Mouse (Mus musculus) mammary gland, adult 2 months (tissue): ENCODE measurements around the gene Gm21973. TPM values are rescaled to one million over a fixed set of nuclear protein-coding genes. Genes with fewer than 3 reads are reported as not detected.

Experiments used
- polyA plus RNA-seq: library from polyadenylated mRNA; depleted of rRNA; stranded (reverse); fragments of >200 nt; gene quantifications from 2 replicates; pipeline ENCODE4 v1.2.3, GENCODE M21; 2012; ENCODE audit warnings: low replicate concordance; rRNA removed

The Gm21973 gene
- polyA plus RNA-seq: not detected in 2 replicates

DNA sequence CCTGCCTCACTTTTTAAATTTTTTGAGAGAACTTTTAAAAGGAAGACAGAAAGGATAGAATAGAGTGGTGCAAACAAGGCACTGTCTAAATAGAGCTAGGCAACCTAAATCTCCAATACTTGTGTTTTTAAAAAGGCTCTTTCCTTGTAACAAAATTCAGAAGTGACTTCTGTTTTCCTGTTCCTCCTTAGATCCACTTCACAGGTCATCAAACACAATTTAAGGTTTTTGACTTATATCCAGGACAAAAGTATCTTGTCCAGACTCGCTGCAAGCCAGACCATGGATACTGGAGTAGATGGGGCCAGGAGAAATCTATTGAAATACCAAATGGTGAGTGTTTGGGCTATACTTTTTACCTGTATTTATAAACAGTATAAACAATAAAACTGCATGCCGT is at the start of gene Gm21973:
Gene Gm21973 (plus strand): TSS at position 301 of the 400 bp plus-strand sequence.

DNA sequence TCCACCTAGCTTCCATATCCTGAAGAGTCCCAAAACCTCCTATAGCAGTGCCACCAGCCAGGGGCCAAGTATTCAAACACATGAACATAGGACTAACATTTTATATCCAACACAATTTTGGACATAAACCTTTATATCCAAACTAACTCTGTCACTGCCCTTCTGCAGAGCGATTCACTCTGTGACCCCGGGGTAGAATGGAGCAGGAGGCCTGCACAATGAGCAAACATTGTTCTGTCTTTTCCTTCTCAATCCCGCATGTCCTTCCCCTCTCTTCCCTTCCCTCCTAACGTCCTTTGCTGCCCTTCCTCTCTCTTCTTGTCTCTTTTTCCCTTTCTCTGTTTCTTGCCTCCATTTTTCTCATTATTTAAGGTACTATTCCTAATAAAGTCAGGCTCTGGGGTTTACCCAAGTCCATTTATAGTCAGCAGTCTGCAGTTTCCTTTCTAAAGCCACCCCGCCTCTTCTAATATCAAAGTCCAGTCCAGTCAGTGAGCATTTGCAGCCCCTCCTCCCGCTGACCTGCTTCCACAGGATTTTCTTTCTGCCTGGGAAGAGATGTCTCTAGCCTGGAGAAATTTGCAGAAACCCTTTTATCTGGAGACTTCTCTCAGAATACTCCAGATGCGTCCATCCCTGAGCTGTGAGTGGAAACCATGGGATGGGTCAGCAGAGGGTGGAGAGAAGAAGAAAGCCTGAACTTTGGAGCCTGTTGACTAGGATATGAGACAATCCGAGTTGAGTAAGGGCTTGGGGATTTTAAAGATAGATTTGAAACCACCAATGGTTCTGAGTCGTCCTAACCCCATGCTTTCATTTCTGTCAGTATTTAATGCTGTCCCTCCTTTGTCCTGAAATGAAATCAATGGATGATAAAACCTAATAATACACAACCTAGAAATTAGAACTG is 33.1 kb downstream of the Gm21973 start, which contains the start of gene Agxt2:
Gene Agxt2 (plus strand): TSS at position 494 of the 910 bp plus-strand sequence.

Other genes starting within 250 kb of the Gm21973 start
- gene Prlr, start 148.1 kb upstream of the Gm21973 start, polyA plus RNA-seq: 29.2 and 78.1 TPM in 2 replicates
- gene Agxt2, start 33.2 kb downstream of the Gm21973 start, polyA plus RNA-seq: 0.32 and 0.45 TPM in 2 replicates
- gene Dnajc21, start 145.1 kb downstream of the Gm21973 start, polyA plus RNA-seq: 0.69 and 0.81 TPM in 2 replicates
- 0.53 and 2.2 TPM in 2 replicates for gene Brix1, start 160.6 kb downstream of the Gm21973 start, polyA plus RNA-seq
- gene Rad1, start 160.6 kb downstream of the Gm21973 start, polyA plus RNA-seq: 6.8 and 8.4 TPM in 2 replicates
- not detected in 2 replicates for gene Ttc23l, start 233.3 kb downstream of the Gm21973 start, polyA plus RNA-seq